Mouse (Mus musculus): ENCODE results near the gene Tas2r135.

GRCm38 (mm10) chr6:42383360-42383759 is 21.9 kb upstream of the Tas2r135 start:
- TF ChIP-seq MAX (IDR thresholded peaks at IDR 0.05; ENCODE audit: low read depth) (no peak), POLR2A (IDR thresholded peaks at IDR 0.05; ENCODE audit: insufficient read length, low read depth) (no peak), TCF12 (IDR thresholded peaks at IDR 0.05; ENCODE audit: insufficient read depth, poor library complexity, severe bottlenecking) (no peak), USF1 (IDR thresholded peaks at IDR 0.05; ENCODE audit: low read depth) (no peak)
